Mouse (Mus musculus) thymus, adult 2 months (tissue): ENCODE data around the gene Scn10a. TPM values are rescaled to one million over a fixed set of nuclear protein-coding genes. Genes with fewer than 3 reads are reported as not detected.

Experiments
- DNase-seq: peaks from one replicate; pipeline ENCODE4 v3.0.0; 2021
- H3K27ac ChIP-seq: fragments of 200-500 bp; 2 replicates; pipeline ENCODE4 v1.5.1; 2012; ENCODE audit warnings: low read length, control low read depth; ENCODE audit not compliant: control insufficient read depth, insufficient read depth
- H3K27me3 ChIP-seq: fragments of 200-500 bp; 2 replicates; pipeline ENCODE4 v1.6.1; 2012; ENCODE audit warnings: mild to moderate bottlenecking, low read length, moderate library complexity, mixed read lengths; ENCODE audit not compliant: control insufficient read depth, insufficient read depth
- H3K36me3 ChIP-seq: fragments of 200-500 bp; 2 replicates; pipeline ENCODE4 v1.6.1; 2012; ENCODE audit warnings: mild to moderate bottlenecking, low read length, moderate library complexity; ENCODE audit not compliant: control insufficient read depth, insufficient read depth
- H3K4me1 ChIP-seq: fragments of 200-500 bp; replicated peaks from 2 replicates; pipeline ENCODE4 v1.6.1; 2012; ENCODE audit warnings: low read length; ENCODE audit not compliant: control insufficient read depth, insufficient read depth
- H3K4me3 ChIP-seq: fragments of 200-500 bp; 2 replicates; pipeline ENCODE4 v1.5.1; 2012; ENCODE audit warnings: mild to moderate bottlenecking, low read length, control low read depth, moderate library complexity; ENCODE audit not compliant: control insufficient read depth, insufficient read depth
- CTCF ChIP-seq: fragments of 200-500 bp; IDR thresholded peaks from 2 replicates; pipeline ENCODE4 v1.5.1; 2012; ENCODE audit warnings: mild to moderate bottlenecking, control low read depth, low read length, moderate library complexity, borderline replicate concordance; ENCODE audit not compliant: control insufficient read depth, poor library complexity, insufficient read depth; ENCODE audit errors: extremely low read depth
- POLR2A ChIP-seq: fragments of 200-500 bp; IDR thresholded peaks from 2 replicates; pipeline ENCODE4 v1.6.1; 2012; ENCODE audit warnings: mild to moderate bottlenecking, low read length, control low read depth, moderate library complexity; ENCODE audit not compliant: control insufficient read depth, poor library complexity, insufficient read depth; ENCODE audit errors: extremely low read depth
- WGBS: fragments of 180-500 bp; shearing (Covaris S2); methylation state at CpG from one replicate; pipeline ENCODE4 v1.1.7; 2018; 5-methylcytosine and 5-hydroxymethylcytosine counted together
- polyA plus RNA-seq: library from polyadenylated mRNA; depleted of rRNA; stranded (reverse); fragments of >200 nt; gene quantifications from 2 replicates; pipeline ENCODE4 v1.2.3, GENCODE M21; 2012; rRNA removed

The Scn10a gene
- polyA plus RNA-seq, result 0.09 and 0.20 TPM in 2 replicates

- Histone ChIP-seq H3K27ac (no peak within 1 kb of the TSS), H3K4me1 (no peaks in the 10 kb centered on the region), H3K27me3 (no peaks in the 10 kb centered on the region), H3K36me3 (no peaks in the 10 kb centered on the region), H3K4me3 (no peak within 1 kb of the TSS)
- TF ChIP-seq POLR2A, result no peak
- TF ChIP-seq CTCF, result no peak
- no peak for DNase-seq
- WGBS, result 89% methylated on average over 11 of the region's 11 CpGs
Measured at GRCm38 (mm10) chr9:119719222-119719621, at the start of gene Scn10a. Scn10a (minus strand) TSS chr9:119719322.

- no peak overlapping the region for H3K4me3 ChIP-seq
- no peaks in the 10 kb centered on the region for H3K4me1 ChIP-seq
- WGBS, result 61% methylated on average over 7 of the region's 7 CpGs
- TF ChIP-seq POLR2A (no peak), CTCF (no peak)
- H3K27ac ChIP-seq, result no peak overlapping the region
- peak; percentile 60 for DNase-seq
- no peaks in the 10 kb centered on the region for H3K36me3 ChIP-seq
- no peaks in the 10 kb centered on the region for H3K27me3 ChIP-seq
Measured at GRCm38 (mm10) chr9:119768585-119768984, 49.5 kb upstream of the Scn10a start.

DNA sequence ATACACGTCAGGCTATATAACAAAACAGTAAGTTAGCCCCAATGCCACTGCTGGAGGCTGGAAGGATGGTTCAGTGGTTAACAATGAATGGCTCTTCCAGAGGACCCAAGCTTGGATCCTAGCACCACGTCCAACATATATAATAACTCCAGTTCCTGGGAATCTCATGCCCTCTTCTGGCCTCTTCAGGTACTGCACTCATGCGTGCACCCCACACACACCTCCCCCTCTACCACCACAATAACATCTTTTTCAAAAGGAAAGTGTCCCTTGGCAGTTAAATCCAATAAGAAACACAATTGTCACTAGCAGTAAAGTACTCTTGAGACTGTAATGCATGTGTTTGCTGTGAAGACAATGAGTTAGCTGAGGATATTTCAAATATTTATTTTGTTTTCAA is 41.1 kb upstream of the Scn10a start:
- Histone ChIP-seq H3K36me3 (no peaks in the 10 kb centered on the region), H3K27ac (no peak overlapping the region), H3K4me3 (no peak overlapping the region), H3K27me3 (no peaks in the 10 kb centered on the region), H3K4me1 (no peaks in the 10 kb centered on the region)
- TF ChIP-seq POLR2A, result no peak
- no peak for TF ChIP-seq CTCF
- 88% methylated on average over 3 of the region's 3 CpGs for WGBS
- DNase-seq, result no peak

GRCm38 (mm10) chr9:119759457-119759856 is 40.3 kb upstream of the Scn10a start:
- no peaks in the 10 kb centered on the region for H3K4me1 ChIP-seq
- no peaks in the 10 kb centered on the region for H3K36me3 ChIP-seq
- H3K4me3 ChIP-seq, result no peak overlapping the region
- no peak overlapping the region for H3K27ac ChIP-seq
- no peak for DNase-seq
- TF ChIP-seq POLR2A (no peak), CTCF (no peak)
- H3K27me3 ChIP-seq, result no peaks in the 10 kb centered on the region
- 90% methylated on average over 1 of the region's 1 CpGs for WGBS

- Histone ChIP-seq H3K27me3 (no peaks in the 10 kb centered on the region), H3K4me3 (no peak overlapping the region), H3K36me3 (no peaks in the 10 kb centered on the region), H3K27ac (no peak overlapping the region), H3K4me1 (no peaks in the 10 kb centered on the region)
- DNase-seq, result peak; percentile 28
- WGBS, result 11% methylated on average over 5 of the region's 5 CpGs
- TF ChIP-seq POLR2A (no peak), CTCF (no peak)
Measured at GRCm38 (mm10) chr9:119751507-119751906, 32.4 kb upstream of the Scn10a start.

DNA sequence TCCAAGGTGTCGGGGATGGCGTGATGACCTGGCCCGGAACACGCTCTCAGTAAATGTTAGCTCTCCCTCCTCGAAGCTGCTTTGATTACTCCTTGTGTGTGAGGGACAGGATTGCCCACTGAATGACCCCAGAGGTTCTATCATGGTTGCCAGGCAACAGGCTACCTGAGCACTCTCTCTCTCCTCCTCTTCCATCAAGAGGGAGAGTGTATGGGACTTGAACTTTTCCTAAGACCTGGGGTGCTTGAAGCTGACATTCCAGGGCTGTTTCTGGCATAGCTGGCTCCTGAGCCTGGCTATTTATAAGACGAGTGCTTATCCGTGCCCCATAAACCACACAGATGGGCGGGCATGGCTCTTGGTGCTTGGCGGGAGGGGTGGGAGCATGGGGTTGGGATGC is 30.0 kb upstream of the Scn10a start:
- no peaks in the 10 kb centered on the region for H3K36me3 ChIP-seq
- peaks cover 17% of the 10 kb centered on the region for H3K4me1 ChIP-seq
- WGBS, result 89% methylated on average over 9 of the region's 9 CpGs
- no peak overlapping the region for H3K4me3 ChIP-seq
- H3K27me3 ChIP-seq, result no peaks in the 10 kb centered on the region
- TF ChIP-seq POLR2A (no peak), CTCF (no peak)
- H3K27ac ChIP-seq, result no peak overlapping the region
- no peak for DNase-seq

DNA sequence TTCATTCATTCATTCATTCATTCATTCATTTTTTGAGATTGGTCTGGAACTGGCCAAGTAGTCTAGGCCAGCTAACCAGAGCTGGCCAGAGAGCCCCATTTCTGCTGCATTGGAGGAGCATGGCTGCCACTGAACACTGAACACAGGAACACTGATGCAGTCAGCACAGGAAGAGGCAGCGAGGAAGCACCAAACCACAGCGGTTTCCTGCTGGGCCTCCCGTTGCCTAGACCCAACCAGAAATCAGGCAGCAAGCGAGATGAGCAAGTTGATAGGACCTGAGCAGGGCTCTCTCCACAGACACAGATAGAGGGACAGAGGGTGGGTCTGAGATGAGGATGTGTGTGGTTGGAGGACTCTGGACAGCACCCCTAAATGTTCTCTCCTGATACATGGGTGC is 24.8 kb upstream of the Scn10a start:
- Histone ChIP-seq H3K4me3 (peak overlapping the region; percentile 22), H3K27ac (peak overlapping the region; percentile 85), H3K36me3 (no peaks in the 10 kb centered on the region), H3K4me1 (peaks cover 37% of the 10 kb centered on the region), H3K27me3 (no peaks in the 10 kb centered on the region)
- TF ChIP-seq POLR2A, result no peak
- TF ChIP-seq CTCF, result no peak
- peak; percentile 82 for DNase-seq
- whole genome bisulfite sequencing, result 7% methylated on average over 4 of the region's 4 CpGs
